Mouse (Mus musculus) heart, postnatal 14 days (tissue): ENCODE data around the gene Olfr884. TPM values are rescaled to one million over a fixed set of nuclear protein-coding genes. Genes with fewer than 3 reads are reported as not detected.

Experiments
- DNase-seq, 2 experiments: peaks; one replicate each; pipeline ENCODE4 v3.0.0; 2021 to 2022
- intact Hi-C: fragments of 180-260 bp; cut with DNase I; formaldehyde crosslinking; loops from one replicate; pipeline ENCODE4 v1.15.1; 2025
- long read RNA-seq, 2 experiments: library from polyadenylated mRNA; stranded (forward); transcript quantifications; one replicate each; pipeline ENCODE4 v2.0.0; 2021
- total RNA-seq, 2 experiments: library from RNA; stranded (reverse); gene quantifications; 2 replicates each; pipeline ENCODE4 v1.2.3; 2021

Olfr884 gene
- not detected for total RNA-seq
- long read RNA-seq, experiment 1: 0 reads
- long read RNA-seq, experiment 2: 0 reads

- DNase-seq: no peak
- intact Hi-C loops: no loop called here
These were observed at the start of gene Olfr884 for GRCm38 (mm10) chr9:38046255-38046654. Gene Olfr884 (plus strand): TSS chr9:38046555.

GRCm38 (mm10) chr9:37998581-37999204 lies 47.7 kb upstream of the Olfr884 start:
- intact Hi-C loops: no loop called here
- DNase-seq: no peak

GRCm38 (mm10) chr9:38000021-38000420 lies 46.3 kb upstream of the Olfr884 start:
- intact Hi-C loops: no loop called here
- no peak for DNase-seq

GRCm38 (mm10) chr9:38025508-38025907 lies 20.8 kb upstream of the Olfr884 start, which contains the start of gene Olfr883:
Gene Olfr883 (plus strand): TSS chr9:38025808.
- intact Hi-C loops: no loop called here
- no peak for DNase-seq

- intact Hi-C loops: no loop called here
These were observed 14.7 kb downstream of the Olfr884 start, which contains the start of gene Olfr885 for GRCm38 (mm10) chr9:38061022-38061421. Gene Olfr885 (plus strand): TSS chr9:38061322.

GRCm38 (mm10) chr9:38083772-38084171 lies 37.4 kb downstream of the Olfr884 start, which contains the start of gene Olfr887:
Gene Olfr887 (plus strand): TSS chr9:38084072.
- intact Hi-C loops: no loop called here

More at GRCm38 (mm10) chr9:38061022-38061421, 14.7 kb downstream of the Olfr884 start, which contains the start of gene Olfr885:
- DNase-seq: no peak

More at GRCm38 (mm10) chr9:38083772-38084171, 37.4 kb downstream of the Olfr884 start, which contains the start of gene Olfr887:
- no peak for DNase-seq

Other genes starting within 250 kb of the Olfr884 start
- not detected for gene Olfr876, start 243.5 kb upstream of the Olfr884 start, total RNA-seq
- not detected for gene Olfr877, start 192.3 kb upstream of the Olfr884 start, total RNA-seq
- gene Olfr145, start 149.8 kb upstream of the Olfr884 start, total RNA-seq: not detected
- not detected for gene Olfr878, start 128.7 kb upstream of the Olfr884 start, total RNA-seq
- gene Olfr881, start 54.7 kb upstream of the Olfr884 start, total RNA-seq: not detected
- not detected for gene Olfr883, start 20.7 kb upstream of the Olfr884 start, total RNA-seq
- not detected for gene Olfr885, start 14.8 kb downstream of the Olfr884 start, total RNA-seq
- not detected for gene Olfr887, start 37.5 kb downstream of the Olfr884 start, total RNA-seq
- not detected for gene Olfr888, start 61.6 kb downstream of the Olfr884 start, total RNA-seq
- gene Olfr889, start 68.6 kb downstream of the Olfr884 start, total RNA-seq: not detected
- gene Olfr890, start 96.0 kb downstream of the Olfr884 start, total RNA-seq: not detected
- not detected for gene Olfr891, start 134.3 kb downstream of the Olfr884 start, total RNA-seq
- not detected for gene Olfr893, start 161.8 kb downstream of the Olfr884 start, total RNA-seq
- gene Olfr894, start 171.5 kb downstream of the Olfr884 start, total RNA-seq: not detected
- gene Olfr143, start 206.2 kb downstream of the Olfr884 start, total RNA-seq: not detected
- not detected for gene Olfr895, start 221.3 kb downstream of the Olfr884 start, total RNA-seq
- gene Olfr896-ps1, start 244.6 kb downstream of the Olfr884 start, total RNA-seq: not detected